Mouse (Mus musculus) large intestine, adult 2 months (tissue): Measurements from ENCODE around the gene Cd207. TPM values are rescaled to one million over a fixed set of nuclear protein-coding genes. Genes with fewer than 3 reads are reported as not detected.

Experiments
- polyA plus RNA-seq: library from polyadenylated mRNA; depleted of rRNA; stranded (reverse); fragments of >200 nt; gene quantifications from 2 replicates; pipeline ENCODE4 v1.2.3, GENCODE M21; 2012; rRNA removed

Gene Cd207
- polyA plus RNA-seq, 1 experiment = not detected

Other genes starting within 250 kb of the Cd207 start
- gene Tet3, start 218.8 kb downstream of the Cd207 start, polyA plus RNA-seq = 9.3 and 14.2 TPM in 2 replicates
- gene Dguok, start 170.9 kb downstream of the Cd207 start, polyA plus RNA-seq = 39.5 and 40.1 TPM in 2 replicates
- gene Actg2, start 141.6 kb downstream of the Cd207 start, polyA plus RNA-seq = 1,466 and 1,484 TPM in 2 replicates
- gene Stambp, start 105.1 kb downstream of the Cd207 start, polyA plus RNA-seq = 14.4 and 17.0 TPM in 2 replicates
- gene Clec4f, start 21.7 kb downstream of the Cd207 start, polyA plus RNA-seq = not detected in 2 replicates
- not detected in 2 replicates for gene Vax2, start 33.4 kb upstream of the Cd207 start, polyA plus RNA-seq
- not detected in 2 replicates for gene Atp6v1b1, start 65.1 kb upstream of the Cd207 start, polyA plus RNA-seq
- gene Ankrd53, start 84.8 kb upstream of the Cd207 start, polyA plus RNA-seq = not detected in 2 replicates
- gene Tex261, start 98.0 kb upstream of the Cd207 start, polyA plus RNA-seq = 102 and 130 TPM in 2 replicates
- 32.2 and 33.2 TPM in 2 replicates for gene Nagk, start 117.1 kb upstream of the Cd207 start, polyA plus RNA-seq
- 7.0 and 8.2 TPM in 2 replicates for gene Paip2b, start 153.9 kb upstream of the Cd207 start, polyA plus RNA-seq
- 3.1 and 6.4 TPM in 2 replicates for gene Zfp638, start 189.3 kb upstream of the Cd207 start, polyA plus RNA-seq